Mouse (Mus musculus): ENCODE data around the gene Gm20388.

GRCm38 (mm10) chr8:120119931-120120330, 209.3 kb downstream of the Gm20388 start:
- TF ChIP-seq POLR2A (IDR thresholded peaks at IDR 0.05; ENCODE audit: low read depth, low read length) (no peak), CTCF (conservative IDR thresholded peaks at IDR 0.05; ENCODE audit: insufficient read depth, insufficient read length, low read depth, low read length) (no peak)

All from kidney, adult 2 months (tissue).